Mouse (Mus musculus) olfactory bulb, adult 2 months (tissue): Measurements from ENCODE around the gene Angel2.

ENCODE experiments used
- CTCF ChIP-seq: fragments of 200-500 bp; IDR thresholded peaks from 2 replicates; pipeline ENCODE4 v1.5.1; 2012; ENCODE audit warnings: low read depth, mild to moderate bottlenecking, low read length, moderate library complexity; ENCODE audit not compliant: insufficient read depth
- POLR2A ChIP-seq: fragments of 200-500 bp; IDR thresholded peaks from 2 replicates; pipeline ENCODE4 v1.6.1; 2012; ENCODE audit warnings: mild to moderate bottlenecking, low read depth, low read length, moderate library complexity; ENCODE audit not compliant: insufficient read depth

GRCm38 (mm10) chr1:190930181-190930580, 5.3 kb downstream of the Angel2 start:
- TF ChIP-seq POLR2A (no peak), CTCF (no peak)
